Mouse (Mus musculus): Measurements from ENCODE around the gene Miga2. TPM values are rescaled to one million over a fixed set of nuclear protein-coding genes. Genes with fewer than 3 reads are reported as not detected.

Miga2 gene
- polyA plus RNA-seq, 1 experiment from 2014 or later = 12.7 TPM

DNA sequence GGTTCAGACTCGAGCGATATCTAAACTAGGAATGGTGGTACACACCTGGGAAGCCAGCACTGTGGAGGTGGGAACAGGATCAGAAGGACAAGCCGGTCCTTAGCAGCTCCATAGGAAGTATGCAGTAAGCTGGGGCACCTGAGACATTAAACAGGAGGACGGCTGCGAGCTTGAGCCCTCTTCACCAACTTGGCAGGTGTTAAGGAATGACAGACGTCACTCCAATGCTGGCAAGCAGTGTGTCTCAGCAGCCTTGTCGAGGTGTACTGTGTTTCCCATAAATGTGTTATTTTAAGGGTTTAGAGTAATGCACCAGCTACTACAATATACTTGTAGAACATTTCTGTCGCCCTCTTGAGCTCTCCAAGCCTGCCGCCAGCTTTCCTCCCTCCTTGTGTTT is 22.9 kb downstream of the Miga2 start:
- no peak for ATAC-seq
- H3K27me3 ChIP-seq (replicated peaks) = no peaks in the 10 kb centered on the region
- H3K4me1 ChIP-seq = peaks cover 33% of the 10 kb centered on the region
- H3K9ac ChIP-seq = no peak overlapping the region
- H3K4me2 ChIP-seq = no peak overlapping the region
- H3K27ac ChIP-seq = no peak overlapping the region
- H3K9me3 ChIP-seq (replicated peaks) = no peaks in the 10 kb centered on the region
- H3K4me3 ChIP-seq = no peak overlapping the region
- H3K36me3 ChIP-seq = peaks cover 42% of the 10 kb centered on the region
- whole genome bisulfite sequencing (ENCODE audit: insufficient replicate concordance) = 69% methylated on average over 9 of the region's 9 CpGs

DNA sequence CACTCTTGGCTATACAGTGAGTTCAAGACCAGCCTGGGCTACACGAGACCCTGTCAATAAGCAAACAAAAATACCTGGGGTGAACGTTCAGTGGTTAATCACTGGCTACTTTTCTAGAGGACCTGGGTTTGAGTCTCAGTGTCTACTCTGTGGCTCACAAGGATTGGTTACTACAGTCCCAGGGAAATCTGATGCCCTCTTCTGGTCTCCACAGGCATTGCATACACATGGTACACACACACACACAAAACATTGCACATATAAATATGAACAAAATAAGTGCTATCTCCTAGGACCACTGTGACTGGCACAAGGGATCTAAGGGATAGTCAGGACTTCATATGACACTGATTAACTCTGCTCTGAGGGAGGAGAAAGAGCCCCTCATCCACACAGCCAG is 25.0 kb downstream of the Miga2 start:
- Histone ChIP-seq H3K4me3 (no peak overlapping the region), H3K4me1 (peaks cover 27% of the 10 kb centered on the region), H3K27me3 (replicated peaks) (no peaks in the 10 kb centered on the region), H3K36me3 (peaks cover 25% of the 10 kb centered on the region), H3K9ac (no peak overlapping the region), H3K4me2 (no peak overlapping the region), H3K9me3 (replicated peaks) (no peaks in the 10 kb centered on the region), H3K27ac (no peak overlapping the region)
- WGBS (ENCODE audit: insufficient replicate concordance) = 82% methylated on average over 2 of the region's 2 CpGs
- no peak for ATAC-seq

DNA sequence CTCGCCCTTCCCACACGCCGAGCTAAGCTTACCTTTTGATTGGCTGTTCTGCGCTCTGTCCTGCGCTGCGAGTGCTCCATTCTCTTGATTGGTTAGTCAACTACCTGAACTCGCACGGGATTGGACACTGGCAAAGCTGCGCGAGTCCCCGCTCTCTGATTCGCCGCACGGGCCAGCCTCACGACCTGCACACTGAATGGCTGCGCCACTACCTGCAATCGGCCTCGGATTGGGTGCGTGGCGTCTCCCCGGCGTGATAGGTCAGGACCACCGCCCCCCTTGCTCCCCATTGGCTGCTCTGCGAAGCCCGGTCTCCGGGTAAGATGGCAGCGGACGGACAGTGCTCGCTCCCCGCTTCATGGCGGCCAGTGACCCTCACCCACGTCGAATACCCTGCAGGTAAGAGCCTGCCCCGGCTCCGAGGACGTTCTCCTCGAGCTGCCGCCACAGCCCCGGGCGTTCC is 28.1 kb downstream of the Miga2 start, which contains the start of gene Dolpp1:
Gene Dolpp1 (plus strand): TSS at position 141 of the 463 bp plus-strand sequence.
- Histone ChIP-seq H3K36me3 (peaks cover 31% of the 10 kb centered on the region), H3K4me3 (peak within 1 kb of the TSS; percentile 75), H3K4me2 (peak within 1 kb of the TSS; percentile 94), H3K27me3 (replicated peaks) (no peaks in the 10 kb centered on the region), H3K4me1 (peaks cover 41% of the 10 kb centered on the region), H3K27ac (peak within 1 kb of the TSS; percentile 85), H3K9me3 (replicated peaks) (no peaks in the 10 kb centered on the region), H3K9ac (peak within 1 kb of the TSS; percentile 84)
- WGBS (ENCODE audit: insufficient replicate concordance) = 0% methylated on average over 40 of the region's 40 CpGs
- ATAC-seq = peak; percentile 97

DNA sequence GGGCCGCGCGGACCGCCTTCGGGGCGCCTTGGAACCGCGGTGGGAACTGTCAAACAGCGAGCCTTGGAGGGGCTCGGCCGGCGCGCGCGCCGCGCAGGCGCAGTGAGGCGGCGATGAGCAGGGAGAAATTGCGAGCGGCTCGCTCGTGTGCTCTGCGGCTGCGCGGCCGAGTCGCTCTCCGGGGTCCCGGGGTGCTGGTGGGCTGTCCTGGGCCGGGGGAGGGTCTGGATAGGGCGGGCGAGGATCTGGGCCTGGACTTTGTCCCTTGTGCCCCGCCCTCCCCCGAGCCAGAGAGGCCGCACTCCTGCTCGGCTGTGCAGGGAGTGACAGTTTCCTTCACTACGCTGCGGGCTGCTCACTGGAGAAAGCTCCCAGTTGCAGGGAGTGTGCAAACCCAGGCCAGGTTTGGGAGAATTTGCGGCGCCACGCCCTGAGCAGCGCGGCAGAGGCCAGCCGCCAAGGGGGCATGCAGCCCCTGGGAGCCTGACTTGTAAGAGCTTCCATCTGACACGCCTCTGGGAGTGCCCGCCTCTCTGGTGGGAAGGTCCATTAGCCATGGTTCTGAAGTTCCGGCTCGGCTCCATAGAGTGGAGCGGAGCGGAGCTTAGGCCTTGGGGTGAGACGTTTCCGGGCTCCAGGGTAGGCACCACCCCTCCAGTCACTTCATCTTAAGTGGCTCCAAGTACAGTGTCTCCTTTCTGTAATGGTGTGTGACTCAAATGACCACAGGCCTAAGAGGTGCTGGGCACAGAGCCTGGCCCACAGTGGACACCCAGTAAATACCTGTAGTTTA is 28.7 kb downstream of the Miga2 start:
- Histone ChIP-seq H3K27ac (peak overlapping the region; percentile 85), H3K4me1 (peaks cover 41% of the 10 kb centered on the region), H3K27me3 (replicated peaks) (no peaks in the 10 kb centered on the region), H3K4me3 (peak overlapping the region; percentile 75), H3K4me2 (peak overlapping the region; percentile 94), H3K9me3 (replicated peaks) (no peaks in the 10 kb centered on the region), H3K9ac (peak overlapping the region; percentile 84), H3K36me3 (peaks cover 37% of the 10 kb centered on the region)
- WGBS (ENCODE audit: insufficient replicate concordance) = under 1% methylated on average over 53 of the region's 54 CpGs
- ATAC-seq = peak; percentile 65

DNA sequence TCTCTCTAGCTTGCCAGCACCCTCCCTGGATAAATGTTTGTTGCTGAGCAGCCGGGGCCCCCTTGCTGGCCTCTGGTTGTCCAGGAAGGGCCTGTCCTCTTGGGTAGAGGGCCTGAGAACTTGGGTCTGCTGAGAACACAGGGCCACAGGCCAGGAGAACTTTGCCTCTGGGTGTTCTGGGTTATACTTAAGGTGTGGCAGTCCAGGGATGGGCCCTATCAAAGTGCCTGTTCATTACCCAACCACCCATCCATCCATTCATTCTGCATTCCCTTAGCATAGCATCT is 29.3 kb downstream of the Miga2 start:
- H3K4me1 ChIP-seq = peaks cover 41% of the 10 kb centered on the region

DNA sequence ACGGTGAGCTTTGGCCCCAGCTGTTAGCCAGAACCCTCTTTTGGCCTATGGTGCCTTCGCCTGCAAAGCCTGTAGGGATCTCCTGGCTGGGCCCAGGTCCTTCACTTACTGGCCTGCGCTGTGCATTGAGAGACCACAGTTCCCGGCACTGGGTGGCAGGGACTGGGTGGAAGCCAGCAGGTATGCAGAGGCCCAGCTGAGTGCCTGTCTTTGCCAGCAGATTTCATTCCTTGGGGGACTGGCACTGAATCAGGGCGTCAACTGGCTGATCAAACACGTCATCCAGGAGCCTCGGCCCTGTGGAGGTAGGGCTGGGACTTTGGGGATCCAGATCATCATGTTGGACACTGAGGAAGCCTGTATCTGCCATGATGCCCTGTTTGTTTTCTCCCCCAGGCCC is 31.7 kb downstream of the Miga2 start:
- H3K27me3 ChIP-seq (replicated peaks) = no peaks in the 10 kb centered on the region
- peaks cover 41% of the 10 kb centered on the region for H3K4me1 ChIP-seq
- H3K36me3 ChIP-seq = peaks cover 67% of the 10 kb centered on the region
- no peak overlapping the region for H3K4me3 ChIP-seq
- no peak overlapping the region for H3K4me2 ChIP-seq
- no peak overlapping the region for H3K27ac ChIP-seq
- H3K9ac ChIP-seq = no peak overlapping the region
- no peak for ATAC-seq
- 86% methylated on average over 7 of the region's 7 CpGs for WGBS (ENCODE audit: insufficient replicate concordance)
- no peaks in the 10 kb centered on the region for H3K9me3 ChIP-seq (replicated peaks)

More for the DNA sequence above, 29.3 kb downstream of the Miga2 start:
- peak overlapping the region; percentile 84 for H3K9ac ChIP-seq
- peak overlapping the region; percentile 94 for H3K4me2 ChIP-seq
- H3K27me3 ChIP-seq (replicated peaks) = no peaks in the 10 kb centered on the region
- 52% methylated on average over 1 of the region's 1 CpGs for WGBS (ENCODE audit: insufficient replicate concordance)
- peaks cover 43% of the 10 kb centered on the region for H3K36me3 ChIP-seq
- peak overlapping the region; percentile 85 for H3K27ac ChIP-seq
- no peaks in the 10 kb centered on the region for H3K9me3 ChIP-seq (replicated peaks)
- peak overlapping the region; percentile 75 for H3K4me3 ChIP-seq
- ATAC-seq = no peak

DNA sequence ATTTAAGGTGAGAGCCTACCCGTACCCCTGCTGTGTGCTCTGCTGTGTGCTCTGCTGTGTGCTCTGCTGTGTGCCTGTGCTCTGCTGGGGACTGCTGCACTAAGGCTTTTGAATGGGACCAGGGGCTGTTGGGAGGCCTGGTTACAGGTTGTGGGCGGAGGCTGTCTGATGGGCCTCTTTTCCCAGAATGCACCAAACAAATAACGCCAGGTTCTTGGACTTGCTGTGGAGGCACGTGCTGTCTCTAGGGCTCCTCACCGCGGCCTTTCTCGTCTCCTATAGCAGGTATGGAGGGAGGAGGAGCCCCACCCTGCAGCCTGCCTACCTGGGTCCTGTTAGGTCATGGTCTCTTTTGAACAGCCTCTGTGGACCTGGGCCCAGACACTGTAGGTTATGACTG is 32.2 kb downstream of the Miga2 start:
- no peaks in the 10 kb centered on the region for H3K27me3 ChIP-seq (replicated peaks)
- no peak for ATAC-seq
- H3K4me1 ChIP-seq = peaks cover 37% of the 10 kb centered on the region
- H3K27ac ChIP-seq = no peak overlapping the region
- H3K4me2 ChIP-seq = no peak overlapping the region
- no peak overlapping the region for H3K4me3 ChIP-seq
- no peak overlapping the region for H3K9ac ChIP-seq
- peaks cover 72% of the 10 kb centered on the region for H3K36me3 ChIP-seq
- 80% methylated on average over 7 of the region's 7 CpGs for WGBS (ENCODE audit: insufficient replicate concordance)
- no peaks in the 10 kb centered on the region for H3K9me3 ChIP-seq (replicated peaks)

DNA sequence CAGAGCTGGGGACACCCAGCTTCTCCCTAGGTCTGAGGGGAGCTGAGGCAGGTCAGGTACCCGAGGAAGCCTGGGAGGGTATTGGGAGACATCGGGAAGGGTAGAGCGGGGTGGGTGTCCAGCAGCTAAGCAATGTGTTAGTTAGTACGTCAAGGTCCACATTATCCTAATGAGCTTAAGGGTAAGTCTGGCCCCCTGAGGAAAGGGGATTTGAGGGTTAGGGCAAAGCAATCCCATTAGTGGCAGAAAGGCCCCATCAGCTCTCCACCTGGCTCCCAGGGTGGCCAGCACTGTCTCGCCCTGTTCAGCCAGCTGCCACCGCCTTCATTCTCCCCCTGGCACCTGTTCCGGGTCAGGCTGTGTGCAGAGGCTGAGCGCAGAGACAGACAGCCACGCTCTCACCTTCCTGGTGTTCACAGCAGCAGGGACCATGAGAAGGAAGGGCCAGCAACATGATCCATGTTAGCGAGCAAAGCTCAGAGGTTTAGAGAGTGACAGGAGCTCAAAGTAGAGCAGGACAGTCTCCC is 34.0 kb downstream of the Miga2 start:
- 85% methylated on average over 10 of the region's 10 CpGs for WGBS (ENCODE audit: insufficient replicate concordance)
- Histone ChIP-seq H3K4me1 (peaks cover 30% of the 10 kb centered on the region), H3K9me3 (replicated peaks) (no peaks in the 10 kb centered on the region), H3K27ac (no peak overlapping the region), H3K4me3 (no peak overlapping the region), H3K27me3 (replicated peaks) (no peaks in the 10 kb centered on the region), H3K36me3 (peaks cover 90% of the 10 kb centered on the region), H3K9ac (no peak overlapping the region), H3K4me2 (no peak overlapping the region)
- ATAC-seq = no peak

DNA sequence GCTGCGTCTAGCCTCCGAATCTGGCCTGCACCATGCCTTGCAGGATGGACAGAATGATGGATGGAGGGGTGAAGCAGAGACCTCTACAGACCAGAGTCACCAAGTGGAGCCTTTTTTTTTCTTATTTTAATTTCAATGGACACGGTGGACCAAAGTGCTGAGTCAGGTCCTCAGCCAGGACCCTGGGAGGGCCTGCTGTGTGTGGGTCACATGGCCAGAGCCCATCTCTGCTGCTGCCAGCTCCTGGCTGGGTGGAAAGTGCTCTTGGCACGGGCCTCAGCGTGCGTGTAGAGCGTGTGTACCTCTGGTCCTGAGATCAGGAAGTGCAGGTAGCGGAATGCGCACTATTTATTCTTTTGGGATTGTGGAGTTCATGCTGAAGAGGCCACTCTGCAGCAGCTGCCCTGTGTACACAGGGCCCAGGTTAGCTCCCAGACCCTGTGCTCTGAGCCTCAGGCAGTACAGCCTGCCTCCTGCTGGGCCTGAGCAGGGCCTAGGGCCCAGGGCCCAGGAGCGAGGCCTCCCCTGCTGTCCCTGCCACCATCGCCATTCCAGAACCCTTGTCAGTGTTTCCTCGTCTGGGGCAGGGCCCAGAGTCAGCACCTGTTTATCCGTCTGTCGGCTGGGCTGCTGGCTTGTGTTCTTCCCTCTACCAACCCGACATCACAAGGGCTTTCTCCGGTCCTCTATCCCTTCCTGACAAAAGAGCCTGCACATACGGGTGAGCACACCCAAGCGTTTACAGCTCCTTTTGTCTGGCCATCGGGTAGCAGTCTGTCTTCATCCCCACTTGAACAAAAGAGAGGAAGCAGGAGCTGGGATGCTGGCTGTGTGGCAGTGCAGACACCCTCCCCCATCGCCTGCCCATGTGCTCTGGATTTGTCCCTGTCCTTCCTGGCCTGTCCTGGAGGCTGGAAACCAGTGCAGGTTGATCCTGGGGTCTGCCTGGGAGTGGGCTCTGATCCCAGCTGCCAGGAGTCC is 35.4 kb downstream of the Miga2 start:
- no peak for ATAC-seq
- peaks cover 16% of the 10 kb centered on the region for H3K4me1 ChIP-seq
- no peak overlapping the region for H3K4me2 ChIP-seq
- no peak overlapping the region for H3K4me3 ChIP-seq
- H3K27me3 ChIP-seq (replicated peaks) = no peaks in the 10 kb centered on the region
- H3K9me3 ChIP-seq (replicated peaks) = no peaks in the 10 kb centered on the region
- H3K9ac ChIP-seq = no peak overlapping the region
- 80% methylated on average over 20 of the region's 20 CpGs for WGBS (ENCODE audit: insufficient replicate concordance)
- H3K27ac ChIP-seq = peak overlapping the region; percentile 20; the same call in 1 of the 2 replicates
- H3K36me3 ChIP-seq = peaks cover 94% of the 10 kb centered on the region

DNA sequence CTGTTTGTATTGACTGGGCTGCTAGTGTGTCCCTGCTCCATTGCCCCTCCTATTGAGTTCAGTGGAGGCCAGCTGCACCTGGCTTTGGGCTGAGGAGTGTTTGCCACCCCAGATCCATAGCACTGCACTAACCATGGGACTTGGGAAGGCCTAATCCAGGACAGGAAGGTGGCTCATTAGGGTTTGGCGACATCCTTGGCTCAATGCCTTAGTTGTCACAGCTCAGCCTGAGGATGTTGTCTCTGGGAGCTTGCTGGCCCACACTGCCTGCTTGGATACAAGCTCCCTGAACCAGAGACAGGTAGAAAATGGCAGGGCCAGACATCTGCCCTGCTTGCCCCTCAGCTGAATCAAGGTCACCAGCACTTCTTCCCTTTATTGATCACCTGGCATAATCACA is 37.5 kb downstream of the Miga2 start:
- Histone ChIP-seq H3K9me3 (replicated peaks) (no peaks in the 10 kb centered on the region), H3K9ac (no peak overlapping the region), H3K4me3 (no peak overlapping the region), H3K27ac (no peak overlapping the region), H3K4me1 (peaks cover 3% of the 10 kb centered on the region; the same call in 1 of the 2 replicates), H3K36me3 (peaks cover 98% of the 10 kb centered on the region), H3K27me3 (replicated peaks) (no peaks in the 10 kb centered on the region), H3K4me2 (no peak overlapping the region)
- ATAC-seq = no peak
- 76% methylated on average over 1 of the region's 1 CpGs for WGBS (ENCODE audit: insufficient replicate concordance)

DNA sequence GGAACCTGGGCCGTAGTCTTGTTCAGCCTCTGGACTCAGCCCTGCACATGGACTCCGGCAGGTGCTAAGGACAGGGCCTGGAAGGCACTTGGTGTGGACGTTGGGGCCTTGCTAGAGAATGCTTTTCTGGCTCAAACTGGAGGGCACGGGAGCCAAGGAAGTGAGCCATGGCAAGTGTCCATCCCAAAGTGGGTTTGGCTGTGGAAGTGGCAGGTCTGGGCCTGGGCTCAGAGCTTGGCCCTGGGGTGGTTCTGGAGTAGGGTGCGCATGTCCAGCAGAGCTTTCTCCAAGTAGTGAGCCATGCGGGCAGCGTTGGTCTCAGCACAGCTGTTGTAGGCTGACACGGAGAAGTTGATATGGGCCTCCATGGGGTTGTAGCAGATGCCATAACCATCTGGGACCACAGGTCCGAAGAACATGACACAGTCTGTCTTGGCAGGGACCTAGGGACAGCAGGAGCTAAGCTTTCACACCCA is 38.4 kb downstream of the Miga2 start:
- Histone ChIP-seq H3K9me3 (replicated peaks) (no peaks in the 10 kb centered on the region), H3K9ac (no peak overlapping the region), H3K4me3 (no peak overlapping the region), H3K4me1 (peaks cover 5% of the 10 kb centered on the region; the same call in 1 of the 2 replicates), H3K27ac (no peak overlapping the region), H3K36me3 (peaks cover 98% of the 10 kb centered on the region), H3K27me3 (replicated peaks) (no peaks in the 10 kb centered on the region), H3K4me2 (no peak overlapping the region)
- ATAC-seq = no peak
- WGBS (ENCODE audit: insufficient replicate concordance) = 90% methylated on average over 9 of the region's 9 CpGs
